Mouse (Mus musculus): ENCODE results near the gene Traf1.

- TF ChIP-seq CTCF (IDR thresholded peaks at IDR 0.05; ENCODE audit: low read depth, low read length), result no peak
- no peak for TF ChIP-seq POLR2A (IDR thresholded peaks at IDR 0.05; ENCODE audit: extremely low read depth, insufficient read depth, low read length)
Measured at GRCm38 (mm10) chr2:34978226-34978625, 16.7 kb upstream of the Traf1 start.
